Mouse (Mus musculus) gastrocnemius, postnatal 10 days (tissue): ENCODE results near the gene Tomm22. TPM values are rescaled to one million over a fixed set of nuclear protein-coding genes. Genes with fewer than 3 reads are reported as not detected.
A peak's percentile ranks its signal among the peaks of the same experiment; 100 is the strongest.
"Not testable (repeated sequence)": the region's sequence is repeated elsewhere in the genome, so short reads cannot be mapped to it uniquely, and the experiment has no call there.

ENCODE experiments used
- DNase-seq: peaks from one replicate; pipeline ENCODE4 v3.0.0; 2021; ENCODE audit warnings: mixed read lengths
- long read RNA-seq, 2 experiments: library from polyadenylated mRNA; stranded (forward); transcript quantifications; one replicate each; pipeline ENCODE4 v2.0.0; 2021
- total RNA-seq, 2 experiments: library from RNA; stranded (reverse); gene quantifications; 2 replicates each; pipeline ENCODE4 v1.2.3; 2021

The Tomm22 gene
- total RNA-seq = 100 to 1,000 TPM in 1 of 2 experiments, 10 to 100 TPM in 1; 90.5 to 102 TPM
- long read RNA-seq, experiment 1, transcript Tomm22-201 (4 exons, 1,569 nt) = major isoform, 47 of 52 reads
- long read RNA-seq, experiment 1, partial matches to known transcripts = 1 of 52 reads
- long read RNA-seq, experiment 1, other reads (novel, unspliced or antisense) = 3 of 52 reads
- long read RNA-seq, experiment 2, transcript Tomm22-201 (4 exons, 1,569 nt) = major isoform, 77 of 80 reads
- long read RNA-seq, experiment 2, partial matches to known transcripts = 0 of 80 reads
- long read RNA-seq, experiment 2, other reads (novel, unspliced or antisense) = 0 of 80 reads

DNA sequence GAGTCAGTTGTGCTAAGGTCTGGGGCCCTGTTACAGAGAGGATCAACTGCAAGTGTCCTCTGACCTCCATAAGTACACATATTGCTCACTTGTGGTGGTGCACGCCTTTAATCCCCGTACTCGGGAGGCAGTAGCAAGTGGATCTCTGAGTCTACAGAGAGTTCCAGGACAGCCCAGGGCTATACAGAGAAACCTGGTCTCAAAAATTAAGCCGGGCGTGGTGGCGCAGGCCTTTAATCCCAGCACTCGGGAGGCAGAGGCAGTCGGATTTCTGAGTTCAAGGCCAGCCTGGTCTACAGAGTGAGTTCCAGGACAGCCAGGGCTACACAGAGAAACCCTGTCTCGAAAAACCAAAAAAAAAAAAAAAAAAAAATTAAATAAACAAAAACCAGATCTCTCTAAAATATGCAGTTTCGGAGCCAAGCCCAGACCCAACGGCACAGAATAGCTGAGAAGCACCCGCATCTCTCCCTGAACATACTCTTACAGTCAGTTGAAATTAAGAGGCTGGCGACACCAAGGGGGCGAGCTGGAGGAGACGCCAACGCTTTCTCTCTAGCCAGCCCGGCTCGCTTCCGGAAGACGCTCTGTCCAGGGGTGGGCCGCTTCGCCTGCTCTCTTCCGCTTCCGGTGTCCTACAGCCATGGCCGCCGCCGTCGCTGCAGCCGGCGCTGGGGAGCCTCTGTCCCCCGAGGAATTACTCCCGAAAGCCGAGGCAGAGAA is at the start of gene Tomm22:
Gene Tomm22 (plus strand): TSS at position 613 of the 723 bp plus-strand sequence.
- peak; percentile 84 for DNase-seq

DNA sequence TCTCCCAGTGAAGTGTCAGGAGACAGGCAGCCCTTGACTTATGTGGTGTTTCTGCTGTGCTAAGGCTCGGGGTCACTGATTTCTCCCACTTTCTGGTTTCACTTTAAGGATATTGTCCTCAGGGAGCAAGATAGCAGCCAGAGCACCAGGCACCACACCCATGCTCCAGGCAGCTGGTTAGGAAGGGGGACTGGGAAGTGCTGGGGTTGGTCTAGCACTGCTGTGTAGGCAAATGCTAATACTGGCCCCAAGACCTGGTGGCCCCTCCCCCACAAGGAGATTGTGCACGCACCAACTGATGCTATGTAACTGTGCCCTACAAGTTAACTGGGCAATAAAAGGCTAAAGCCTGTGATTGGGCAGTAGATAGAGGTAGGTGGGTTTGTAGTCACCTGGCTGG is 40.2 kb upstream of the Tomm22 start:
- no peak for DNase-seq

DNA sequence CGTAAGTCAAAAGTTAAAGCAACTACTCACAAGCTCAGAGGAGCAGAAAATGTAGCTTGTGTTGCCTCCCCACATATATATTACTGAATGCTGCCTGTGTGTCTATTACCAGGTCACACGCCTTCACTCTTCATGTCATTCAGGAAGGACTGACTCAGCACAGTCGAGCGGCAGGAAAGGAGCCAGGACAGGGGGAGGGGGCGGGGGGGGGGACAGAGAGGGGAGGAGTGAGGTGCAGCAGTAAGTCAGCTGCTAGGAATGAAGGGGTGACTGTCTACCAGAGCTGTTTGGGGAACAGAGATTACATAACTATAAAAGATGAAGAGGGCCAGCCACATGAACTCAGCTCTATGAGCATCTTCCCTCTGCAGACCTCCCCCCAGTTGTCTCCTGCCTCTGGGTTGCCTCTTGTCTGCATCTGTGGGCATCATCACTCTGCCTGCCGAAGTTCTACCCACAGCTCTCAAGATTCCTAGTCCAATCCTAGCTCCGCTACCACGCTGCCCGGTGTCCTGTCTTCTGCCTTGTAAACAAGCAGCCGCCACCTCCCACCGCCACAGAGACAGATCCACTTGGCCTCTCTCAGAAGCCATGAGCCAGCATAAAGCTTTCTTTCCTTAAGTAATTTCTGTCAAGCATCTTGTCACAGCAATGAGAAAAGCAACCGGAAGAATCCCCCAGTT is 29.4 kb upstream of the Tomm22 start:
- no peak for DNase-seq

DNA sequence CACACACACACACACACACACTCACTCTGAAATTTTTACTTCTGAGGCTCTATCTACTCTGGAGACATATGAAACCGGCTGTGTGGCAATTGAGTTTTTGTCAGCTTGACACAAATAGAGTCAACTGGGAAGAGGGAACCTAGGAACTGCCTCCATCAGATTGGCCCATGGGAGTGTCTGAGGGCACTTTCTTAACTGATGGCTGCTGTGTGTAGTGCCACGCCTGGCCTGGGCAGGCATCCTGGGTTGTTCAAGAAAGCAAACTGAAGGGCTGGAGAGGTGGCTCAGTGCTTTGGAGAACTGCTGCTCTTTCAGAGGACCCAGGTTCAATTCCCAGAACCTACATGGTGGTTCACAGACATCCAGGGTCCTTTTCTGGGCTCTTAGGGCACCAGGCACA is 25.2 kb upstream of the Tomm22 start:
- DNase-seq = no peak

DNA sequence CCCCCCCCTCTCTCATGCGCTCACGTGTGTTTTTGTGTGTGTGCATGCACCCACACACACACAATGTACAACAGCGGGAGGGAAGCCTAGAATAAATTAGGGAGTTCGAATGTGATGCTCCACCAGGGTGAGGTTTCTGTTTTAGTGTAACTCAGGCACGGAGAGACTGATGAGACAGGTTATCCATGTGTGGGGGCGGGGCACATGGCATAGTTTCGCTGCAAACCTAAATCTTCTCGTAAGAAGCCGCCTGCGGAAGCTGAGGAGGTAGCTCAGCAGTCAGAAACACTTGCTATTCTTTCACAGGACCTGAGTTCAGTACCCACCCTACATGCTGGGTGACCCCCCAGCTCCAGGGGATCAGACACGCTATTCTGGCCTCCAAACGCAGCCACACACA is 22.5 kb upstream of the Tomm22 start:
- DNase-seq = no peak

DNA sequence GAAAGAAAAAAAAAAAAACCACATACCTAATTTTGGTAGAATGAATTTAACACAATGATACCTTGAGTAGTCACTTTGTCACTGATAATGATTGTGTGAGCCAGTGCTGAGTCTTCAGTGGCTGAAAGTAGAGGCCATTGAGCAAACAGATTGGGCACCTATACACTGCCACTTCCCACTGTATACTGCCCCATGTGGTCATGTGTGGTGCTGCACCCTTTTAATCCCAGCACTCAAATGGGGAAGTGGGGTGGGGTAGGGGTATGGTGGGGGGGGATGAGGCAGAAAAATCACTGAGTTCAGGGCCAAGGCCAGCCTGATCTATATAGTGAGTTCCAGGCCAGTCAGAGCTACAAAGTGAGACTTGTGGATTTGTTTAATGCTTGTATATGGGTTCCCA is 20.1 kb upstream of the Tomm22 start:
- DNase-seq = peak; percentile 41

DNA sequence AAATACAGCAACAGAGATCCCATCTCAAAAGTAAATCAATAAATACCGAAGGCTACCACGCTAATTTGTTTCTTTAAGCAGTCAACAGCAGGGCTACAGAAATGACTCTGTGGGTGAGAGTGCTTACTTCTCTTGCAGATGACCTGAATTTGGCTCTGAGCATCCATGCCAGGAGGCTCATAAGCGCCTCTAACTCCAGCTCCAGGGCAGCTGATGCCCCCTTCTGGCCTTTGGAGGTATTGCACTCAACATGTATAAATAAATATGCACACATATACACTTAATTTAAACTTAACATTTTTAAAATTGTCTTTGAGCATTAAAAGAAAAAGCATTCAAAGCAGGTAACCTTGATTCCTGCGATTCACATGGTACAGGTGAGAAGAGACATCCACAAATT is 19.2 kb upstream of the Tomm22 start:
- no peak for DNase-seq

DNA sequence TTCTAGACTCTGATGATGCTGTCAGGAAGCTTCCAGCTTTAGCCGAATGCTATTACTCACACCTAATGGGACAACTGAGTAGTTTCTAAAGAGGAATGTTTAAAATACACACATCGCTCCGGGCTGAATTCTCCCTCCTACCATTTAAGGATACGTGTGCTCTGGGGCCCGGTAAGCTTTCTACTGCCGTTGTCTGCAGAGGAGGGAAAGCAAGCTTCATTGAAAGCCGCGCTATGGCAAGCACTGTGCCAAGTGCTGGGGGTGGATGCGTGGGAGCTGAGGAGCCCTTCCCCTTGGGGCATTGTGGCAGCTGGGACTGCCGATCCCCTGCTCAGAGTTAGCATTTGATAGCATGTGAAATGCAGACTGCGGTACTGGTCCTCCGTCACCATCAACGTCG is 14.2 kb upstream of the Tomm22 start:
- no peak for DNase-seq

DNA sequence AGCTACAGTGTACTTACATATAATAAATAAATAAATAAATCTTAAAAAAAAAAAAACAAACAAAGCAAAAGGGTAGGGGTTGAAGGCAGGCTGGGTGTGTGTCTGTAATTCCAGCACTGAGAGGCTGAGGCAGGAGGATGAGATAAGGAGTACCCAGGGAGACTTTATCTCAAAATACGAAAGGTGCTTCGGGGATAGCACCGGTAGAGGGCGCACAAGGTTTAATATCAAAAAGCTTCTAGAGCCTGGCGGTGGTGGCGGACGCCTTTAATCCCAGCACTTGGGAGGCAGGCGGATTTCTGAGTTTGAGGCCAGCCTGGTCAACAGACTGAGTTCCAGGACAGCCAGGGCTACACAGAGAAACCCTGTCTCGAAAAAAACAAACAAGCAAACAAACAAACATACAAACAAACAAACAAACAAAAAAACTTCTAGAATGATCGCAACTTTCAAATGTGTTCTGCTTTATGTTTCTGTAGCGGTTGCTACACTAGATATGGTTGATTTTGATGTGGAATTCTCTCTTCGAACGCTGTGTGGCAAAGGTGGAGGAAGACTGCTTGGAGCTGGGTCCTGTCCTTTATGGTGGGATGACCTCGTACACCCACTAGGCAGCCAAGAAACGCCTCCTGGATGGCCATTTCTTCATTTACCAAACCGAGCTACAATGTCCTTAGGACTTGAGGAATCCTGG is 12.7 kb upstream of the Tomm22 start:
- peak; percentile 80 for DNase-seq

DNA sequence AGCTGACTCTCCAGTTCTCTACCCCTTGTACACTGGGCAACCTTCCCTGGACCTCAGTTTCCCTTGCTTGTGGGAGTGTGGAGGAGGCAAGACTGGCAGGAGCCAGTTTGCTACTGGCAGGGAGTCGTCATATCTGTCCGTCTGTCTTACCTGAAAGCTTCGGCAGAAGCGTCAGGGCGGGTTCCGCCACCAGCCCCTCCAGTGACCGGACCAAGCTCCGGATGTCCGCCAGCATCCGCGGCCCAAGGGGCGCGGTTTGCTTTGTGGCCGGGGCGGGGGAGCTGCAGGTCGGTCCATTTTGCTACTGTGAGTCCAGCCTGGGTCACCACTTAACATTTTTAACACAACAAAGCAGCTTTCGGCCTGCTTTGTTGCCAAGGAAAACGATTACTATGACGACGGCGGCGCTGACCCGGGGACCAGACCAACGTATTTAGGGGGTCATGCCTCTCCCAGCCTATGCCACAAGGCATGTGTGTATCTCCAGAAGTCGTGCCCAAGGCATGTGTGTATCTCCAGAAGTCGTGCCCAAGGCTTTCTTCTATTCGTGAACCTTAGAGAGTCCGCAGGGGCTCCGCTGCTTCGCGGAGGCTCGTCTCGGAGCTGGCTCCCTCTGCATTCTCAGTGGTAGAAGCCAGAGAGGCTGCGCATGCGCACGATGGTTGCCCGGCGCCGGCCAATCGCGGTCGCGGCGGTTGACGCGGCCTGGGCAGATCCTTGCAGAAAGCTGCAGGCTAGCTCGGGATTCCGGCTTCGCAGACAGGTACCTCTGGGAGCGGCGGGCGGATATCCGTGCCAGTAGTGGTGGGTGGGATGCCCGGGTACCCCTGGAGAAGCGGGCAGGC is 11.9 kb upstream of the Tomm22 start, which contains the start of the genes Fam227a and Cby1:
Gene Fam227a (minus strand): TSS at position 426 of the 845 bp plus-strand sequence.
Gene Cby1 (plus strand): TSS at position 669 of the 845 bp plus-strand sequence.
- peak; percentile 98 for DNase-seq

DNA sequence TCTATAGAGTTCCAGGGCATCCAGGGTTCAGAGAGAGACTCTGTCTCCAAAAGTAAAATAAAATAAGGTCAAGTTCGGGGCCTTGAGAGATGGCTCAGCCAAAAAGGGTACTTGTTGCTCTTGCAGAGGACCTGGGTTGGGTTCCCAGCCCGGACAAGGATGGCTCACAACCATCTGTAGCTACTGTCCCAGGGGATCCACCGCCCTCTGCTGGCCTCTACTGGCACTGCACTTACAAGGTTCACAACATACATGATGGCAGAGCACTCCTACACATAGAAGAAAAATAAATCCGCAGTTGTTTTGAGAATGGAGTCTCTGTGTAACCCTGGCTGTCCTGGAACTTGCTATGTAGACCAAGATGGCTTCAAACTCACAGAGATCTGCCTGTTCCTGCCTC is 8.8 kb upstream of the Tomm22 start:
- peak; percentile 31 for DNase-seq

DNA sequence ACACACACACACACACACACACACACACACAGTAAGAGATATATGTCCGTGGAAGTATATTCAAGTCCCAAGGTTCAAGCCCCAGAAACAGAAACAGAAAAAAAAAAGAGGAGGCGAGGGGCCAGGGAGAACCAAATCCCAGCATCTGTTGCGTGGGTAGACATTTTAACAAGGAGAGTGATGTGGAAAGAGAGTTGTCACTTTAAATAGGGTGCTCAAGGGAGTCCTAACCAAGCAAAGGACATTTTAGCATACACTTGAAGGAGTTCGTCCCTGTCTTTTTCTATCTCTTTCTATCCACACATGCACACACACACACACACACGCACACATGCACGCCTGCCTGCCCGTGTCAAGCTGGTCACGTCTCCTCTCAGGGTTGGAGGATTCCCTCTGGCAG is 6.0 kb upstream of the Tomm22 start:
- no peak for DNase-seq

DNA sequence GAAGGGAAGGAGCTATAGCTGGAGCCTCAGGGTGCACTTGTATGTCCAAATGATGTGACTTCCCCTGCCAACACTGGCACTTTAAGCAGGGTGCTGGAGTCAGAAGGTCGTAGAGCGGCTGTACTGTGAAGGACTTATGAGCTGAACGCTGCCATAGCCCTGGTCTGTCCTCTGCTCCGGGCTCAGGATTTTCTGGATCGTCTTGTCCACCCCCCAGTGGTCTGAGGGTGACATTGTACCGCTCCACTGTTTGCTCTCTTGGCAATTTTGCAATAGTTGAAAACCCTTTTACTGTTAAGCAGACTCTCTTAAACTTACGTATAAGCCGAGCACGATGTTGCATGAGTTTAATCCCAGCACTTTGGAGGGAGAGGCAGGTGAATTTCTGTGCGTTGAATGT is 1.5 kb upstream of the Tomm22 start:
- DNase-seq = no peak

DNA sequence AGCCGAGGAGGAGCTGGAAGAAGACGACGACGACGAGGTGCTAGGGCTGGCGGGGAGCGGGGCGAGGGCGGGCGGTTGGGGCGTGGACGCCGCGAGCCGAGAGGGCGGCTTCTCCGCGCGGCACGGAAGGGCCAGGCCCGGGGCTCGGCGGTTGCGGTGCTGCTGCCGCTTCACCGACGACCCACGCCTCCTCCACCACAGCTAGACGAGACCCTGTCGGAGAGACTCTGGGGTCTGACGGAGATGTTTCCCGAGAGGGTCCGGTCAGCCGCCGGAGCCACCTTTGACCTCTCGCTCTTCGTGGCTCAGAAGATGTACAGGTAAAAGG is 275 bp downstream of the Tomm22 start:
- DNase-seq = no peak

DNA sequence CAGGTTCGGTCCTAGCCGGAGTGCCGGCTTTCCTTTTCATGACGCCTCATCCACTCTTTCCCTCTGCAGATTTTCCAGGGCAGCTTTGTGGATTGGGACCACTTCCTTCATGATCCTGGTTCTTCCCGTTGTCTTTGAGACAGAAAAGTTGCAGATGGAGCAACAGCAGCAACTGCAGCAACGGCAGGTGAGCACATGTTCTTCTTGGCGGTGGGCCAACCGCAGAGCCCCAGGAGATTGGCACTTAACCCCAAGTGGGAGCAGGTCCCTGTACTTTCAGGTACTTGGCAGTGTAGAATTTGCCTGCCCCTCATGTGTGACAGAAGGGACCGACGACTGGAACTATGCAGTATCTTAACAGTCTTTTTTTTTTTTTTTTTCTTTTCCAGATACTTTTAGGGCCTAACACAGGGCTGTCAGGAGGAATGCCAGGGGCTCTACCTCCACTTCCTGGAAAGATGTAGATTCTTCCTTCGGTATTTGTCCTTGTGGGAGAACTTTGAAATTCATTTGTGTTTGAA is 1.2 kb downstream of the Tomm22 start:
- not testable (repeated sequence) for DNase-seq

DNA sequence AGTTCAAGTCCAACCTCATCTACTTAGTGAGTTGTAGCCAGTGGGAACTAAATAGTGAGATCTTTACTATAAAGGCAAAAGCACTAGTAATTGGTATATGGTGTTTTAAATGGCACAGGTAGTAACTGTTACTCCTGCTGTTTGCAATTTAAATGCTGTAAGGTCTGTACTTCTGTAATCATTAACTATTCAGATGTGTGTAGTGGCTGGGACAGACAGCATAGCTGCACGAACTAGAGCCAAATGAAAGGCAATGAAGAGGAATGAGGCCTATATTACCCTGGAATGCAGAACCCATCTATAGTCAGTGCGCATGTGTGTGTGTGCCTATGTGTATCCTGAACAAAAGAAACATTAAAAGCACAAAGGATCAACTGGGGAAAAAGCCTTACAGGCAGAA is 7.3 kb downstream of the Tomm22 start:
- no peak for DNase-seq

DNA sequence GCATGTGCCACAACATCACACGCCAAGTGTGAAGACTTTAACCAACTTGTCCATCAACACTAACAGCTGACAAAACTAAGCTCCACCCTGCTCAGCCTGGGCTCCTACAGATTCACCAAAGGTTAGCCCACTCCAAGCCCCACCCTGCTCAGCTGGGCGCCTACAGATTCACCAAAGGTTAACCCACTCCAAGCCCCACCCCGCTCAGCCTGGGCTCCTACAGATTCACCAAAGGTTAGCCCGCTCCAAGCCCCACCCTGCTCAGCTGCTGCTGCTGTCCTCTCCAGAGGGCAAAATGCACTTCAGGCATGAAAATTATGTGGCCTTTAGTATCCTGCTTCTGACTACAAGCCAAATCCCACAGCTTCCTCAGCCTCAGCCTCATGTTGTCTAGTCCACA is 11.3 kb downstream of the Tomm22 start:
- DNase-seq = no peak

DNA sequence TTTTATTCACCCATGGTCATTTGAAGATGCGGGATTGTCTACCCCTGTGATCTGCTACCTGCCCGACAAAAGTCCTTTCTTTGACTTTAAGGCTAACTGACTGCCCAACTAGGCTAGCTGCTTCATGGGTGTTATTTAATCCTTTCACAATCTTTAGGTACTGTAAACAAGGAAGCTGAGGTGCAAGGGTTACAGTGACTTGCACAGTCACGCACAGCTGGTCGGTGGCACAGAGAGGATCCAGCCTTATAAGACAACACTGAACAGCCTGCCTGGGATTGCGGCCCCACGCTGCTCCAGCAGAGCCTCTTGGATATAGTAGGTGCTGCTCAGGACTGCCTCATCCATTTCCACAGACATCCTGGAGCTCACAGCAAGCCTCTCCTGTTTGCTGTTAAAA is 12.5 kb downstream of the Tomm22 start:
- no peak for DNase-seq

DNA sequence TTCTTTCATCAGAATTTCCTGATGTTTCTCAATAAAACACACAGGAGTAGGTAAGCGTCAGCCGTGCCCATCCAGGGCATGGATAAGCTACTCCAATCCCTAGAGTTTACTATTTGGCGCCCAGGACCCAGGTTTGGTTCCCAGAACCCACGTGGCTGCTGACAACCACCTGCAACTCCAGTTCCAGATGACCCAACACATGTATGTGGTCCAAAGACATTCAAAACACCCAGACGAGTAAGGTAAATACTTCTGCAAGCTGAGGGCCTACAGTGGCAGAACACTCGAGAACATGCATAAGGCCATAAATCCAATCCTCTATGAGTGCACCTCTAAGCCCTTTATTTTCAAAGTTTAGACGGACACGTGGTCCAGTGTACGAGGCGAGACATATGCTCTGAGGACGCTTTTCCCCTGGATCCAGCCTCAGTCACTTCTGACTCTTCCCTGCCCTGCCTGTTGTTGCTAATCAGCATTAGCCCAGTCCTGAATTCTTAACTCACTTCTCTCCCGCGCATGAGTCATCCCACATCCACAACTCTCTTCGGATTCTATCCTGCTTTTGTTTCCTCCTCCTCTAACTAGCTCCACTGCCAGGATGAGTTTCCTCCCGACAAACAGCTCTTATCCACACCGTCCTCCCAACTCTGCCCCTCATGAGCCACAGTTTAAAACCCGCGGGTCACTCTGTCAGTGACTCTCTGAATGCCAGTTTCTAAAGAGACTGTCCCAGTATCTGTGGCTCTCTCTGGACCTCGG is 13.2 kb downstream of the Tomm22 start:
- DNase-seq = no peak

DNA sequence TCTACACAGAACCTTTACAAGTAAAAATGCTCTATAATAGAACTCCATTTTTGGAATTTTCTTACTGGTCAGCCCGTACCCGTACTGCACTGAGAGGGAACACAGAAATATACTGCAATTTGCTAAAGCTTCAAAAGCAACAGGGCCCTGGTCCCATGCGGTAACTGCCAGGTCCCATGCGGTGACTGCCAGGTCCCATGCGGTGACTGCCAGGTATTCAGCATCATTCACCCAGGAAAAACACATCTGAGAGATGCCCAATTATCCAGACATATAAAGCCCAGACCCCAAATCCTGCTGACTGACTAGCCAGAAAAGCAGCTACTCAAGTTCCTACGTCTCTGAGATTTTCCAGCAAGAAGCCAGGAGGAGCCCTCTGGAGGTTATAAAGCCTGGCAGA is 14.0 kb downstream of the Tomm22 start:
- no peak for DNase-seq

DNA sequence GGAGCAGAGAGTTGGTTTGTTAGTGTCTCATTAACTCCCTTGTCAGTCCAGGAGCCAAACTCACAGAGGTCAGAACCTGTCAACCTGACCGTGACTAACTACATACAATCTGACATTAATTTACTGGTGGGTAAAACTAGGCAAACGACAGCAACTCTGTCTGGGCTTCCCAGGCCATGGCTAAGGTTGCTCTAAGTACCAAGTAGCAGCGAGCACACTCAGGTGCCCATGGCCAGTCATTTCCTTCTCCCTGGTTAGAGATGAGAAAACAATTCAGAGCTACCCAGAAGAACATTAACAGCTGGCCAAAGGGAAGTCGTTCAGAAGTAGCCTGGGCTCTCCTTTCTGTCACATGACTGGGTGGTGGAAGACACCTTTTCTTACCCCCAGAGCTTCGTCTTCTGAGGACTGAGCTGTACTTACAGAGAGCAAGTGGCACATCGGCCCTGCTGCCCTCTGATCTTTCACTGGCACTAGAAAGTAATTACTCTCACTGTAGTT is 14.5 kb downstream of the Tomm22 start:
- DNase-seq = no peak
